8 mouse cellular contexts compared by ENCODE assay signal in the genomic region with DNA sequence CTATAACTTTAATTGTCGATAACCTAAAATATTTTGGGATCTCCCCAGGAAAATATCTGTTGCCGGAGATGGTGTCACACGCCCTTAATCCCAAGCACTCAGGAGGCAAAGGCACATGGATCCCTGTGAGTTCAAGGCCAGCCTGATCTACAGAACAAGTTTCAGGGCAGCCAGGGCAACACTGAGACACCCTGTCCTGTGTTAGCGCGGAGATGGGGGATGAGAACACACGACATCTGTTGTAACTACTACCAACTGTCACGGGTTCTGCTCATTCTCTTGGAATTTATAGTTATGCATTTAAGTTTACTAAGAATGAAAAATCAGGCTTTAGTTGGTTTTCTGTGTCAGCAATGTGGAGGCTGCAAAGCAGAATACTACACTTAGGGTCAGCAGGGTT. TPM values are rescaled to one million over a fixed set of nuclear protein-coding genes. Genes with fewer than 3 reads are reported as not detected.
A peak's percentile ranks its signal among the peaks of the same experiment; 100 is the strongest.
DNase-seq lines count a peak whose midpoint lies in the region; ATAC-seq and TF ChIP-seq lines count a peak whose summit lies in the region.

No protein-coding gene starts in this region.

- intact Hi-C loops in heart, postnatal 14 days (cut with DNase I), result loop anchor here (5.0 kb wide), 1 partner anchor 74 kb away; a partner anchor contains a TSS

- WGBS in heart, embryonic 11.5 days (ENCODE audit: insufficient replicate concordance), result 36% methylated on average over 7 of the region's 7 CpGs
- WGBS in hindbrain, embryonic 10.5 days, result 42% methylated on average over 7 of the region's 7 CpGs
- WGBS in midbrain, embryonic 12.5 days, result 40% methylated on average over 7 of the region's 7 CpGs

- no peaks in the 10 kb centered on the region for H3K9me3 ChIP-seq in heart, embryonic 11.5 days (replicated peaks; ENCODE audit: control insufficient read depth, low read length)
- no peaks in the 10 kb centered on the region for H3K9me3 ChIP-seq in G1E (replicated peaks)
- peaks cover under 1% of the 10 kb centered on the region; the same call in 1 of the 2 replicates for H3K9me3 ChIP-seq in hindbrain, embryonic 10.5 days
- H3K9me3 ChIP-seq in midbrain, embryonic 12.5 days, result no peaks in the 10 kb centered on the region

- H3K4me3 ChIP-seq in heart, embryonic 11.5 days (ENCODE audit: low read depth, low read length), result peak overlapping the region; percentile 88
- peak overlapping the region; percentile 84 for H3K4me3 ChIP-seq in G1E (ENCODE audit: low read depth, low read length)
- peak overlapping the region; percentile 96 for H3K4me3 ChIP-seq in hindbrain, embryonic 10.5 days
- peak overlapping the region; percentile 72 for H3K4me3 ChIP-seq in midbrain, embryonic 12.5 days

- peaks cover 3% of the 10 kb centered on the region; the same call in 1 of the 2 replicates for H3K27me3 ChIP-seq in heart, embryonic 11.5 days (ENCODE audit: control insufficient read depth, insufficient read depth, low read length)
- peaks cover 11% of the 10 kb centered on the region for H3K27me3 ChIP-seq in G1E (ENCODE audit: insufficient read depth, low read length)
- no peaks in the 10 kb centered on the region for H3K27me3 ChIP-seq in hindbrain, embryonic 10.5 days (ENCODE audit: insufficient read depth, poor library complexity, severe bottlenecking)
- H3K27me3 ChIP-seq in midbrain, embryonic 12.5 days, result peaks cover 9% of the 10 kb centered on the region

- H3K36me3 ChIP-seq in heart, embryonic 11.5 days (ENCODE audit: control insufficient read depth, insufficient read depth, low read length), result no peaks in the 10 kb centered on the region
- peaks cover 25% of the 10 kb centered on the region for H3K36me3 ChIP-seq in G1E (replicated peaks)
- H3K36me3 ChIP-seq in hindbrain, embryonic 10.5 days, result peaks cover 21% of the 10 kb centered on the region
- H3K36me3 ChIP-seq in midbrain, embryonic 12.5 days, result peaks cover 17% of the 10 kb centered on the region

- peaks cover 29% of the 10 kb centered on the region for H3K4me1 ChIP-seq in heart, embryonic 11.5 days (ENCODE audit: control insufficient read depth, insufficient read depth, low read length)
- peaks cover 44% of the 10 kb centered on the region for H3K4me1 ChIP-seq in G1E (ENCODE audit: insufficient read depth, low read depth, low read length)
- peaks cover 28% of the 10 kb centered on the region for H3K4me1 ChIP-seq in hindbrain, embryonic 10.5 days (replicated peaks)
- H3K4me1 ChIP-seq in midbrain, embryonic 12.5 days, result peaks cover 21% of the 10 kb centered on the region

- no peak overlapping the region for H3K27ac ChIP-seq in heart, embryonic 11.5 days (ENCODE audit: low read depth, low read length)
- H3K27ac ChIP-seq in hindbrain, embryonic 10.5 days, result peak overlapping the region; percentile 96
- peak overlapping the region; percentile 88; the same call in 1 of the 2 replicates for H3K27ac ChIP-seq in midbrain, embryonic 12.5 days (replicated peaks)

- TF ChIP-seq CTCF in G1E (IDR thresholded peaks at IDR 0.05; ENCODE audit: low read depth, low read length), result no peak

- DNase-seq in heart, postnatal 14 days, result no peak
- DNase-seq in G1E (ENCODE audit: low spot score), result no peak
- no peak for DNase-seq in hindbrain, embryonic 10.5 days (ENCODE audit: low spot score)
- no peak for DNase-seq in urinary bladder, postnatal 36 days (ENCODE audit: low spot score in 2 of 2)
- no peak for DNase-seq in B cell, adult 2 months
- DNase-seq in cerebellum, adult 8-10 months, result no peak

- peak overlapping the region; percentile 66 for H3K9ac ChIP-seq in heart, embryonic 11.5 days (ENCODE audit: low read depth, low read length)
- 0 out of 2 replicates have a peak overlapping the region, but pooled peaks have one; percentile 4 for H3K9ac ChIP-seq in midbrain, embryonic 12.5 days (replicated peaks)

- peak overlapping the region; percentile 96 for H3K4me2 ChIP-seq in heart, embryonic 11.5 days
- H3K4me2 ChIP-seq in midbrain, embryonic 12.5 days (replicated peaks), result peak overlapping the region; percentile 91

- ATAC-seq in heart, embryonic 11.5 days (replicated peaks; ENCODE audit: insufficient number of reproducible peaks, low FRiP score, low TSS enrichment), result no peak
- no peak for ATAC-seq in G1E (ENCODE audit: extremely low read depth, insufficient number of reproducible peaks, low FRiP score, poor library complexity, severe bottlenecking)
- ATAC-seq in midbrain, embryonic 12.5 days (ENCODE audit: low FRiP score, low read depth), result peak; percentile 28

RNA-seq across cellular contexts. Expression of a gene that starts 0.5 kb away (rescaled TPM):
- polyA plus RNA-seq in heart, embryonic 11.5 days (2014; fragmentation: Nextera tagmentation; extraction: Ambion mirVana), result 94.0 and 107 TPM in 2 replicates
- 10 to 100 TPM; 57.4 to 63.8 TPM for total RNA-seq in heart, postnatal 14 days (2021)
- 75.5 and 91.1 TPM in 2 replicates for total RNA-seq in G1E (2014; fragmentation: Nextera tagmentation)
- 165 and 168 TPM in 2 replicates for total RNA-seq in G1E (2017)
- polyA plus RNA-seq in G1E (2012), result 127 and 142 TPM in 2 replicates
- polyA plus RNA-seq in hindbrain, embryonic 10.5 days (2016; fragmentation: Nextera tagmentation; extraction: Ambion mirVana), result 232 and 299 TPM in 2 replicates
- polyA plus RNA-seq in midbrain, embryonic 12.5 days (2016; fragmentation: Nextera tagmentation; extraction: Ambion mirVana), result 219 and 220 TPM in 2 replicates
